Mouse (Mus musculus) forebrain, embryonic 11.5 days (tissue): ENCODE data around the gene Rbm47. TPM values are rescaled to one million over a fixed set of nuclear protein-coding genes. Genes with fewer than 3 reads are reported as not detected.
A peak's percentile ranks its signal among the peaks of the same experiment; 100 is the strongest.

Experiments used
- ATAC-seq: fragments of 200-750 bp; cut with Nextera tagmentation; replicated peaks from 2 replicates; pipeline ENCODE4 v1.8.0; 2017; ENCODE audit warnings: moderate TSS enrichment; ENCODE audit not compliant: low FRiP score
- DNase-seq: peaks from one replicate; pipeline ENCODE4 v3.0.0-alpha.2; 2017; ENCODE audit warnings: low spot score
- H3K27ac ChIP-seq: fragments of 300-500 bp; sonication (generic); 2 replicates; pipeline ENCODE4 v1.5.1; 2014; ENCODE audit warnings: low read depth, low read length
- H3K27me3 ChIP-seq: fragments of 300-500 bp; sonication (generic); 2 replicates; pipeline ENCODE4 v1.6.1; 2014; ENCODE audit warnings: mild to moderate bottlenecking, low read length, mixed read lengths; ENCODE audit not compliant: control insufficient read depth, insufficient read depth
- H3K36me3 ChIP-seq: fragments of 300-500 bp; sonication (generic); 2 replicates; pipeline ENCODE4 v1.6.1; 2014; ENCODE audit warnings: mild to moderate bottlenecking, low read length, moderate library complexity, mixed read lengths; ENCODE audit not compliant: control insufficient read depth, insufficient read depth
- H3K4me1 ChIP-seq: fragments of 300-500 bp; sonication (generic); replicated peaks from 2 replicates; pipeline ENCODE4 v1.6.1; 2014; ENCODE audit warnings: low read length, mixed read lengths; ENCODE audit not compliant: control insufficient read depth, insufficient read depth
- H3K4me2 ChIP-seq: fragments of 300-500 bp; sonication (generic); 2 replicates; pipeline ENCODE4 v1.6.1; 2014; ENCODE audit warnings: low read depth, mild to moderate bottlenecking, low read length, moderate library complexity, mixed read lengths; ENCODE audit not compliant: severe bottlenecking
- H3K4me3 ChIP-seq: fragments of 300-500 bp; sonication (generic); 2 replicates; pipeline ENCODE4 v1.5.1; 2014; ENCODE audit warnings: low read depth, low read length
- H3K9ac ChIP-seq: fragments of 300-500 bp; sonication (generic); 2 replicates; pipeline ENCODE4 v1.6.1; 2014; ENCODE audit warnings: low read length
- H3K9me3 ChIP-seq: fragments of 300-500 bp; sonication (generic); 2 replicates; pipeline ENCODE4 v1.6.1; 2016; ENCODE audit warnings: low read length, mixed read lengths; ENCODE audit not compliant: control insufficient read depth
- WGBS: fragments of 180-500 bp; shearing (Covaris S2); extraction: QIAGEN DNeasy Blood & Tissue Kit; methylation state at CpG from one replicate; pipeline ENCODE4 v1.1.7; 2014; 5-methylcytosine and 5-hydroxymethylcytosine counted together
- polyA plus RNA-seq: library from polyadenylated mRNA; unstranded; fragments of >200 nt; fragmentation: Nextera tagmentation; extraction: Ambion mirVana; gene quantifications from 2 replicates; pipeline ENCODE4 v1.2.1, GENCODE M21; 2014

Rbm47 gene
- polyA plus RNA-seq, 1 experiment from 2014 or later = 5.9 TPM

- Histone ChIP-seq H3K27ac (no peak overlapping the region), H3K4me2 (peak overlapping the region; percentile 78), H3K27me3 (peaks cover 15% of the 10 kb centered on the region; the same call in 1 of the 2 replicates), H3K9me3 (no peaks in the 10 kb centered on the region), H3K9ac (peak overlapping the region; percentile 21; the same call in 1 of the 2 replicates), H3K36me3 (no peaks in the 10 kb centered on the region), H3K4me3 (peak overlapping the region; percentile 39), H3K4me1 (peaks cover 4% of the 10 kb centered on the region; the same call in 1 of the 2 replicates)
- 0 out of 2 replicates have a peak, but pooled peaks have one; percentile 36 for ATAC-seq
- WGBS = 4% methylated on average over 37 of the region's 37 CpGs
- DNase-seq = peak; percentile 70
Measured at GRCm38 (mm10) chr5:66151301-66152188, 21.4 kb downstream of the Rbm47 start.

GRCm38 (mm10) chr5:66150706-66151300, 22.1 kb downstream of the Rbm47 start:
- peak overlapping the region; percentile 39 for H3K4me3 ChIP-seq
- DNase-seq = peak; percentile 73
- peak; percentile 76 for ATAC-seq
- peak overlapping the region; percentile 78 for H3K4me2 ChIP-seq
- peaks cover 15% of the 10 kb centered on the region; the same call in 1 of the 2 replicates for H3K27me3 ChIP-seq
- under 1% methylated on average over 43 of the region's 43 CpGs for WGBS
- H3K27ac ChIP-seq = no peak overlapping the region; the same call in 1 of the 2 replicates
- peak overlapping the region; percentile 52 for H3K9ac ChIP-seq
- H3K4me1 ChIP-seq = peaks cover 4% of the 10 kb centered on the region; the same call in 1 of the 2 replicates
- no peaks in the 10 kb centered on the region for H3K9me3 ChIP-seq
- no peaks in the 10 kb centered on the region for H3K36me3 ChIP-seq

- H3K9me3 ChIP-seq = no peaks in the 10 kb centered on the region
- H3K27ac ChIP-seq = no peak overlapping the region; the same call in 1 of the 2 replicates
- under 1% methylated on average over 18 of the region's 18 CpGs for WGBS
- DNase-seq (no peak), ATAC-seq (no peak)
- peak overlapping the region; percentile 52 for H3K9ac ChIP-seq
- peak overlapping the region; percentile 39 for H3K4me3 ChIP-seq
- peak overlapping the region; percentile 78 for H3K4me2 ChIP-seq
- H3K27me3 ChIP-seq = peaks cover 15% of the 10 kb centered on the region; the same call in 1 of the 2 replicates
- no peaks in the 10 kb centered on the region for H3K36me3 ChIP-seq
- peaks cover 4% of the 10 kb centered on the region; the same call in 1 of the 2 replicates for H3K4me1 ChIP-seq
Measured at GRCm38 (mm10) chr5:66150106-66150705, 22.7 kb downstream of the Rbm47 start.

GRCm38 (mm10) chr5:66149571-66149970, 23.3 kb downstream of the Rbm47 start:
- Histone ChIP-seq H3K36me3 (no peaks in the 10 kb centered on the region), H3K4me2 (peak overlapping the region; percentile 78; the same call in 1 of the 2 replicates), H3K27ac (no peak overlapping the region), H3K4me3 (no peak overlapping the region), H3K4me1 (peaks cover 4% of the 10 kb centered on the region; the same call in 1 of the 2 replicates), H3K27me3 (peaks cover 15% of the 10 kb centered on the region; the same call in 1 of the 2 replicates), H3K9me3 (no peaks in the 10 kb centered on the region), H3K9ac (no peak overlapping the region)
- 25% methylated on average over 3 of the region's 3 CpGs for WGBS
- ATAC-seq (no peak), DNase-seq (no peak)

GRCm38 (mm10) chr5:66149111-66149510, 23.8 kb downstream of the Rbm47 start:
- no peaks in the 10 kb centered on the region for H3K9me3 ChIP-seq
- H3K4me1 ChIP-seq = peaks cover 4% of the 10 kb centered on the region; the same call in 1 of the 2 replicates
- WGBS = 49% methylated on average over 2 of the region's 2 CpGs
- H3K27ac ChIP-seq = no peak overlapping the region
- H3K36me3 ChIP-seq = no peaks in the 10 kb centered on the region
- ATAC-seq (no peak), DNase-seq (no peak)
- H3K4me2 ChIP-seq = no peak overlapping the region
- no peak overlapping the region for H3K4me3 ChIP-seq
- H3K27me3 ChIP-seq = peaks cover 15% of the 10 kb centered on the region; the same call in 1 of the 2 replicates
- no peak overlapping the region for H3K9ac ChIP-seq

GRCm38 (mm10) chr5:66147313-66147712, 25.6 kb downstream of the Rbm47 start:
- ATAC-seq (no peak), DNase-seq (no peak)
- no peaks in the 10 kb centered on the region for H3K36me3 ChIP-seq
- no peak overlapping the region for H3K9ac ChIP-seq
- no peaks in the 10 kb centered on the region for H3K9me3 ChIP-seq
- no peak overlapping the region for H3K4me3 ChIP-seq
- WGBS = 98% methylated on average over 3 of the region's 3 CpGs
- H3K27me3 ChIP-seq = peaks cover 14% of the 10 kb centered on the region; the same call in 1 of the 2 replicates
- no peak overlapping the region for H3K4me2 ChIP-seq
- H3K27ac ChIP-seq = no peak overlapping the region
- H3K4me1 ChIP-seq = peaks cover 4% of the 10 kb centered on the region; the same call in 1 of the 2 replicates

- no peak for ATAC-seq
- peaks cover 7% of the 10 kb centered on the region; the same call in 1 of the 2 replicates for H3K27me3 ChIP-seq
Measured at GRCm38 (mm10) chr5:66145583-66145982, 27.3 kb downstream of the Rbm47 start.

More at GRCm38 (mm10) chr5:66145583-66145982, 27.3 kb downstream of the Rbm47 start:
- Histone ChIP-seq H3K9me3 (no peaks in the 10 kb centered on the region), H3K9ac (no peak overlapping the region), H3K4me1 (no peaks in the 10 kb centered on the region; the same call in 1 of the 2 replicates), H3K4me3 (no peak overlapping the region), H3K27ac (no peak overlapping the region), H3K36me3 (no peaks in the 10 kb centered on the region), H3K4me2 (no peak overlapping the region)
- WGBS = 89% methylated on average over 5 of the region's 5 CpGs
- DNase-seq = no peak
